Mouse (Mus musculus) lung, embryonic 16.5 days (tissue): Measurements from ENCODE around the gene Prep. TPM values are rescaled to one million over a fixed set of nuclear protein-coding genes. Genes with fewer than 3 reads are reported as not detected.
A peak's percentile ranks its signal among the peaks of the same experiment; 100 is the strongest.

Experiments
- ATAC-seq: fragments of 200-750 bp; cut with Nextera tagmentation; 2 replicates; pipeline ENCODE4 v1.8.0; 2017; ENCODE audit warnings: low read depth, mild to moderate bottlenecking, moderate library complexity
- H3K27ac ChIP-seq: fragments of 300-500 bp; sonication (generic); 2 replicates; pipeline ENCODE4 v1.5.1; 2014; ENCODE audit warnings: mild to moderate bottlenecking, control low read depth, low read length
- H3K27me3 ChIP-seq: fragments of 300-500 bp; sonication (generic); 2 replicates; pipeline ENCODE4 v1.6.1; 2014; ENCODE audit warnings: low read depth, low read length, mixed read lengths; ENCODE audit not compliant: control insufficient read depth, insufficient read depth
- H3K36me3 ChIP-seq: fragments of 300-500 bp; sonication (generic); 2 replicates; pipeline ENCODE4 v1.6.1; 2014; ENCODE audit warnings: low read length; ENCODE audit not compliant: control insufficient read depth, insufficient read depth
- H3K4me1 ChIP-seq: fragments of 300-500 bp; sonication (generic); replicated peaks from 2 replicates; pipeline ENCODE4 v1.6.1; 2014; ENCODE audit warnings: low read length, mixed read lengths; ENCODE audit not compliant: control insufficient read depth, insufficient read depth
- H3K4me2 ChIP-seq: fragments of 300-500 bp; sonication (generic); 2 replicates; pipeline ENCODE4 v1.6.1; 2014; ENCODE audit warnings: low read depth, low read length, control low read depth
- H3K4me3 ChIP-seq: fragments of 300-500 bp; sonication (generic); 2 replicates; pipeline ENCODE4 v1.5.1; 2014; ENCODE audit warnings: mild to moderate bottlenecking, low read length, control low read depth
- H3K9ac ChIP-seq: fragments of 300-500 bp; sonication (generic); 2 replicates; pipeline ENCODE4 v1.6.1; 2014; ENCODE audit warnings: low read length, control low read depth
- H3K9me3 ChIP-seq: fragments of 300-500 bp; sonication (generic); 2 replicates; pipeline ENCODE4 v1.6.1; 2016; ENCODE audit warnings: low read length; ENCODE audit not compliant: control insufficient read depth
- WGBS: fragments of 180-500 bp; shearing (Covaris S2); extraction: QIAGEN DNeasy Blood & Tissue Kit; methylation state at CpG from one replicate; pipeline ENCODE4 v1.1.7; 2014; 5-methylcytosine and 5-hydroxymethylcytosine counted together
- polyA plus RNA-seq: library from polyadenylated mRNA; unstranded; fragments of >200 nt; fragmentation: Nextera tagmentation; extraction: Ambion mirVana; gene quantifications from 2 replicates; pipeline ENCODE4 v1.2.1, GENCODE M21; 2015

Gene Prep
- polyA plus RNA-seq, 1 experiment from 2014 or later = 37.1 TPM

GRCm38 (mm10) chr10:45070929-45071813 lies 4.2 kb downstream of the Prep start:
- WGBS = 68% methylated on average over 13 of the region's 13 CpGs
- no peak for ATAC-seq
- Histone ChIP-seq H3K4me1 (peaks cover 36% of the 10 kb centered on the region), H3K36me3 (peaks cover 4% of the 10 kb centered on the region), H3K9me3 (no peaks in the 10 kb centered on the region), H3K27me3 (no peaks in the 10 kb centered on the region; the same call in 1 of the 2 replicates), H3K27ac (no peak overlapping the region), H3K4me2 (no peak overlapping the region), H3K4me3 (no peak overlapping the region), H3K9ac (no peak overlapping the region)

GRCm38 (mm10) chr10:45072339-45072738 lies 5.3 kb downstream of the Prep start:
- H3K4me2 ChIP-seq = no peak overlapping the region
- 83% methylated on average over 4 of the region's 4 CpGs for whole genome bisulfite sequencing
- H3K4me3 ChIP-seq = no peak overlapping the region
- H3K27ac ChIP-seq = no peak overlapping the region
- H3K27me3 ChIP-seq = no peaks in the 10 kb centered on the region
- no peaks in the 10 kb centered on the region for H3K9me3 ChIP-seq
- H3K36me3 ChIP-seq = peaks cover 4% of the 10 kb centered on the region
- no peak overlapping the region for H3K9ac ChIP-seq
- no peak for ATAC-seq
- peaks cover 41% of the 10 kb centered on the region for H3K4me1 ChIP-seq

GRCm38 (mm10) chr10:45074543-45074942 lies 7.5 kb downstream of the Prep start:
- H3K9me3 ChIP-seq = no peaks in the 10 kb centered on the region
- 86% methylated on average over 6 of the region's 6 CpGs for WGBS
- no peak overlapping the region for H3K4me3 ChIP-seq
- H3K27ac ChIP-seq = no peak overlapping the region
- peaks cover 48% of the 10 kb centered on the region for H3K4me1 ChIP-seq
- no peaks in the 10 kb centered on the region for H3K27me3 ChIP-seq
- peaks cover 4% of the 10 kb centered on the region for H3K36me3 ChIP-seq
- no peak overlapping the region for H3K4me2 ChIP-seq
- no peak for ATAC-seq
- no peak overlapping the region for H3K9ac ChIP-seq

GRCm38 (mm10) chr10:45075491-45076051 lies 8.6 kb downstream of the Prep start:
- H3K4me1 ChIP-seq = peaks cover 45% of the 10 kb centered on the region
- 56% methylated on average over 5 of the region's 5 CpGs for WGBS
- no peak overlapping the region for H3K9ac ChIP-seq

GRCm38 (mm10) chr10:45076585-45076984 lies 9.6 kb downstream of the Prep start:
- Histone ChIP-seq H3K4me1 (peaks cover 44% of the 10 kb centered on the region), H3K9ac (no peak overlapping the region), H3K36me3 (peaks cover 4% of the 10 kb centered on the region), H3K9me3 (no peaks in the 10 kb centered on the region), H3K4me2 (no peak overlapping the region), H3K4me3 (no peak overlapping the region), H3K27ac (no peak overlapping the region), H3K27me3 (no peaks in the 10 kb centered on the region)
- ATAC-seq = no peak
- WGBS = 60% methylated on average over 10 of the region's 10 CpGs

More at GRCm38 (mm10) chr10:45075491-45076051, 8.6 kb downstream of the Prep start:
- no peak overlapping the region for H3K4me2 ChIP-seq
- H3K9me3 ChIP-seq = no peaks in the 10 kb centered on the region
- no peak overlapping the region for H3K27ac ChIP-seq
- H3K27me3 ChIP-seq = no peaks in the 10 kb centered on the region
- no peak for ATAC-seq
- H3K4me3 ChIP-seq = no peak overlapping the region
- peaks cover 4% of the 10 kb centered on the region for H3K36me3 ChIP-seq

GRCm38 (mm10) chr10:45077353-45077752 lies 10.3 kb downstream of the Prep start:
- peaks cover 4% of the 10 kb centered on the region for H3K36me3 ChIP-seq

GRCm38 (mm10) chr10:45079756-45080155 lies 12.8 kb downstream of the Prep start:
- H3K9ac ChIP-seq = 0 out of 2 replicates have a peak overlapping the region, but pooled peaks have one; percentile 24
- 31% methylated on average over 5 of the region's 5 CpGs for WGBS
- ATAC-seq = peak; percentile 80
- H3K9me3 ChIP-seq = no peaks in the 10 kb centered on the region
- H3K4me1 ChIP-seq = peaks cover 55% of the 10 kb centered on the region
- H3K27ac ChIP-seq = peak overlapping the region; percentile 92
- H3K36me3 ChIP-seq = no peaks in the 10 kb centered on the region
- H3K27me3 ChIP-seq = no peaks in the 10 kb centered on the region
- H3K4me2 ChIP-seq = peak overlapping the region; percentile 21; the same call in 1 of the 2 replicates
- no peak overlapping the region for H3K4me3 ChIP-seq

More at GRCm38 (mm10) chr10:45077353-45077752, 10.3 kb downstream of the Prep start:
- Histone ChIP-seq H3K9me3 (no peaks in the 10 kb centered on the region), H3K27ac (peak overlapping the region; percentile 15; the same call in 1 of the 2 replicates), H3K4me2 (no peak overlapping the region), H3K9ac (no peak overlapping the region), H3K4me1 (peaks cover 49% of the 10 kb centered on the region), H3K4me3 (no peak overlapping the region), H3K27me3 (no peaks in the 10 kb centered on the region)
- 45% methylated on average over 5 of the region's 5 CpGs for WGBS
- no peak for ATAC-seq

GRCm38 (mm10) chr10:45080490-45080889 lies 13.5 kb downstream of the Prep start:
- H3K9ac ChIP-seq = peak overlapping the region; percentile 24
- no peaks in the 10 kb centered on the region for H3K9me3 ChIP-seq
- H3K4me2 ChIP-seq = no peak overlapping the region; the same call in 1 of the 2 replicates
- WGBS = 55% methylated on average over 6 of the region's 6 CpGs
- H3K27me3 ChIP-seq = no peaks in the 10 kb centered on the region
- H3K36me3 ChIP-seq = no peaks in the 10 kb centered on the region
- peaks cover 54% of the 10 kb centered on the region for H3K4me1 ChIP-seq
- H3K4me3 ChIP-seq = no peak overlapping the region
- peak overlapping the region; percentile 92 for H3K27ac ChIP-seq
- no peak for ATAC-seq

- Histone ChIP-seq H3K27me3 (no peaks in the 10 kb centered on the region), H3K4me1 (peaks cover 39% of the 10 kb centered on the region), H3K9me3 (no peaks in the 10 kb centered on the region), H3K4me2 (no peak overlapping the region), H3K4me3 (no peak overlapping the region), H3K27ac (no peak overlapping the region), H3K36me3 (no peaks in the 10 kb centered on the region), H3K9ac (no peak overlapping the region)
- peak; percentile 34 for ATAC-seq
- WGBS = 23% methylated on average over 2 of the region's 2 CpGs
These were observed 15.7 kb downstream of the Prep start for GRCm38 (mm10) chr10:45082730-45083129.
